Mouse (Mus musculus) embryonic facial prominence, embryonic 11.5 days (tissue): ENCODE results near the gene Zc3h12d. TPM values are rescaled to one million over a fixed set of nuclear protein-coding genes. Genes with fewer than 3 reads are reported as not detected.

Experiments used
- ATAC-seq: fragments of 200-750 bp; cut with Nextera tagmentation; replicated peaks from 2 replicates; pipeline ENCODE4 v1.8.0; 2017; ENCODE audit warnings: low read depth; ENCODE audit not compliant: insufficient number of reproducible peaks, low FRiP score, low TSS enrichment
- DNase-seq: peaks from one replicate; pipeline ENCODE4 v3.0.0-alpha.2; 2015; ENCODE audit warnings: low spot score
- H3K27ac ChIP-seq: fragments of 300-500 bp; sonication (generic); replicated peaks from 2 replicates; pipeline ENCODE4 v1.5.1; 2014; ENCODE audit warnings: mild to moderate bottlenecking, low read depth, low read length, control low read depth
- H3K27me3 ChIP-seq: fragments of 300-500 bp; sonication (generic); 2 replicates; pipeline ENCODE4 v1.6.1; 2014; ENCODE audit warnings: mild to moderate bottlenecking, low read length, moderate library complexity, mixed read lengths; ENCODE audit not compliant: control insufficient read depth, insufficient read depth
- H3K36me3 ChIP-seq: fragments of 300-500 bp; sonication (generic); replicated peaks from 2 replicates; pipeline ENCODE4 v1.6.1; 2014; ENCODE audit warnings: low read depth, mild to moderate bottlenecking, low read length, moderate library complexity, mixed read lengths; ENCODE audit not compliant: control insufficient read depth, insufficient read depth
- H3K4me1 ChIP-seq: fragments of 300-500 bp; sonication (generic); 2 replicates; pipeline ENCODE4 v1.6.1; 2014; ENCODE audit warnings: low read length, mixed read lengths; ENCODE audit not compliant: control insufficient read depth, insufficient read depth
- H3K4me2 ChIP-seq: fragments of 300-500 bp; sonication (generic); 2 replicates; pipeline ENCODE4 v1.6.1; 2014; ENCODE audit warnings: low read depth, mild to moderate bottlenecking, control low read depth, low read length, moderate library complexity
- H3K4me3 ChIP-seq: fragments of 300-500 bp; sonication (generic); 2 replicates; pipeline ENCODE4 v1.5.1; 2014; ENCODE audit warnings: low read depth, low read length, control low read depth
- H3K9ac ChIP-seq: fragments of 300-500 bp; sonication (generic); replicated peaks from 2 replicates; pipeline ENCODE4 v1.6.1; 2014; ENCODE audit warnings: mild to moderate bottlenecking, control low read depth, low read length
- H3K9me3 ChIP-seq: fragments of 300-500 bp; sonication (generic); replicated peaks from 2 replicates; pipeline ENCODE4 v1.6.1; 2016; ENCODE audit warnings: mild to moderate bottlenecking, low read length, inconsistent platforms, mixed read lengths; ENCODE audit not compliant: control insufficient read depth
- WGBS: fragments of 180-500 bp; shearing (Covaris S2); extraction: QIAGEN DNeasy Blood & Tissue Kit; methylation state at CpG from one replicate; pipeline ENCODE4 v1.1.7; 2014; 5-methylcytosine and 5-hydroxymethylcytosine counted together
- polyA plus RNA-seq: library from polyadenylated mRNA; unstranded; fragments of >200 nt; fragmentation: Nextera tagmentation; extraction: Ambion mirVana; gene quantifications from 2 replicates; pipeline ENCODE4 v1.2.1, GENCODE M21; 2014

The Zc3h12d gene
- polyA plus RNA-seq, 1 experiment from 2014 or later: 0.08 TPM

DNA sequence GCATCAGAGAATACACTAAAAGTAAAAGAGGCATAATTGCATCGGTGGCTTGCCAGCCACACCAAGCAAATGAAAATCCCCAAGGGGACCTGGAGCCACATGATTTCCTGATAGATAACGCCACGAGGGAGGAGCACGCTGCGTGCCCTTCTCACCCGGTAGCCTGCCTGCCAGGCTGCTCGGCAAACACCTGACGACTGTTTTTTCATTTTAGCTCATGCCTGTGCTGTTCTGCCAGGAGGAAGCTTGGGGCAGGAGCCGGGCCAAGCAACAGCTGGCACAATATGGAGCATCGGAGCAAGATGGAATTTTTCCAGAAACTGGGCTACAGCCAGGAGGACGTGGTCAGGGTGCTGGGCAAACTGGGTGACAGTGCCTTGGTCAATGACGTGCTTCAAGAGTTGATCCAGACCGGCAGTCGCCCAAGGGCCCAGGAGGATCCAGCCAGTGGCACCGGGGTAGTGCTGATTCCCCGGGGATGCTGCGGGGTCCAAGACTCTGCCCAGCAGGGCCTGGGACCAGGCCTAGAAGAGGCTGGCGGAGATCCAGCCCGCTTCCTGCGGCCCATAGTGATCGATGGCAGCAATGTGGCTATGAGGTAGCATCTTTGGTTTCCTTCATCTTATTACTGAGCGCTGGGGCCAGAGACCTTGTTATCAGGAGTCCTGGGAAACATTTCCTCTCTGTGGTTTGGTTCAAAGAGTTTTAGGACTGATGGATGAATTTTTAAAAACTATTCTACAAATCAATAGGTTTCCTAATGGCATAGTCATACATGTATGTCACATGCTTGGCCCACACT is 7.5 kb downstream of the Zc3h12d start:
- 85% methylated on average over 22 of the region's 22 CpGs for WGBS
- no peak overlapping the region for H3K27ac ChIP-seq
- no peaks in the 10 kb centered on the region for H3K4me1 ChIP-seq
- H3K36me3 ChIP-seq: no peaks in the 10 kb centered on the region
- no peaks in the 10 kb centered on the region for H3K27me3 ChIP-seq
- no peaks in the 10 kb centered on the region for H3K9me3 ChIP-seq
- ATAC-seq (no peak), DNase-seq (no peak)
- no peak overlapping the region for H3K4me2 ChIP-seq
- H3K4me3 ChIP-seq: no peak overlapping the region
- H3K9ac ChIP-seq: no peak overlapping the region

DNA sequence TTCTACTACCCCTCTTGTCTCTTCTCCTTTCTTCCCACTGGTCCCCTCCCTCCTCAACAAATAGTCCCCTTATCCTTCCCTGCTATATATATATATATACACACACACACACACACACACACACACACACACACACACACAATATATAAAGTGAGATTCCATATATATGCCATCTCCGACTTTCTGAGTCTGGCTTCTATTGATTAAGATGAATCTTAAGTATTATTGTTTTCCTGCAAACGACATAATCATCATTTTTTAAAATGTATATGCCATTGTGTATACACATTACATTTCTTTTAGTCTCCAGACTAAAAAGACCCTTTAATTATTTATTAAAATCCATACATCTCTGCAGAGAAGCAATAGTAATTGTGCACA is 8.1 kb downstream of the Zc3h12d start:
- WGBS: 88% methylated on average over 2 of the region's 2 CpGs
- ATAC-seq: no peak

DNA sequence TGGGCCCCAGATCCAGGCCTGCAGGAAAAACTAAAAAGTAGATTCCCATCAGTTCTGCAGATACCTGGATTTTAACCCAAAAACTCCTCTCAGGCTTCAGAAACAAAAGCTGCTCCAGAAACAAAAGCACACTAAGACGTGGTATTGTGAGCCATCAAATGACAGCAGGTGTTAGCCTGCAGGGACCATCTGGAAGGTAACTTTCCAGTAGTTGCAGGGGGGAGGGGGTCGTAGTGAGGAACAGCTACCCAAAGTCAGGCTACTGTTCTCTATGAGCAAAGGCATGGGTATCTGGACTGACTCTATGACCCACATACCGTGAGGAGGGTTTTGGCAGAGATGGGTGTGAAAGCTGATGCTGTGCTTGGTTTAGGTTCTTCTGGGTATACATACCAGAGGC is 8.5 kb downstream of the Zc3h12d start:
- no peak for DNase-seq
- H3K9ac ChIP-seq: no peak overlapping the region
- no peaks in the 10 kb centered on the region for H3K4me1 ChIP-seq
- H3K27me3 ChIP-seq: no peaks in the 10 kb centered on the region
- H3K9me3 ChIP-seq: no peaks in the 10 kb centered on the region
- no peak for ATAC-seq
- no peak overlapping the region for H3K27ac ChIP-seq
- no peaks in the 10 kb centered on the region for H3K36me3 ChIP-seq
- H3K4me3 ChIP-seq: no peak overlapping the region
- 51% methylated on average over 3 of the region's 3 CpGs for WGBS
- no peak overlapping the region for H3K4me2 ChIP-seq

More for the DNA sequence above, 8.1 kb downstream of the Zc3h12d start:
- H3K27ac ChIP-seq: no peak overlapping the region
- no peak overlapping the region for H3K4me2 ChIP-seq
- no peaks in the 10 kb centered on the region for H3K36me3 ChIP-seq
- DNase-seq: no peak
- H3K9ac ChIP-seq: no peak overlapping the region
- H3K4me3 ChIP-seq: no peak overlapping the region
- H3K9me3 ChIP-seq: no peaks in the 10 kb centered on the region
- no peaks in the 10 kb centered on the region for H3K27me3 ChIP-seq
- no peaks in the 10 kb centered on the region for H3K4me1 ChIP-seq

DNA sequence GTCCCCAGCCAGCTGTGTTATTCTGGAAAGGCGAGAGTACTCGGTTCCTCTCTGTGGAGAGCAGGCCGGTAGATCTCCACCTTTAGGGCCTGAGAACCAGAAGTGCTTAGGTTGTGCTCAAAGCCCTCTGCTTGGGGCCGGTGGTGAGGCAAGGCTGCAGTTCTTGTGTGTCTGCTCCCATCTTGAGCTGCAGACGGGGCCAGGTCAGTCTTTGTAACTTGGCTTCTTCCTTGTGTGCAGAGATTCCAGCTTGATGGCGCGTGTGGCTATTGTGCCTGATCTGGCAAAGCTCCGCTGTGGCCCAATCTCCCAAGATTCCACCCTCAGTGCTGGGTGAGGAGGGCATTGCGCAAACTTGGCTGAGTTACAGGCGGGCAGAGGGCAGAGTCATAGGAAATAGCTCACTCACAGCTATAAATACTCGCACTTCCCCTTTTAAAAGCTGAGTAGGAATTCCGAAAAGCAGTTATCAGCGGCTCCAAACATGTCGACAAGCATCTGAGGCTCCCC is 9.4 kb downstream of the Zc3h12d start:
- Histone ChIP-seq H3K27me3 (no peaks in the 10 kb centered on the region), H3K9ac (no peak overlapping the region), H3K4me3 (no peak overlapping the region), H3K9me3 (no peaks in the 10 kb centered on the region), H3K36me3 (no peaks in the 10 kb centered on the region), H3K4me1 (no peaks in the 10 kb centered on the region), H3K27ac (no peak overlapping the region), H3K4me2 (no peak overlapping the region)
- ATAC-seq (no peak), DNase-seq (no peak)
- WGBS: 72% methylated on average over 14 of the region's 14 CpGs

DNA sequence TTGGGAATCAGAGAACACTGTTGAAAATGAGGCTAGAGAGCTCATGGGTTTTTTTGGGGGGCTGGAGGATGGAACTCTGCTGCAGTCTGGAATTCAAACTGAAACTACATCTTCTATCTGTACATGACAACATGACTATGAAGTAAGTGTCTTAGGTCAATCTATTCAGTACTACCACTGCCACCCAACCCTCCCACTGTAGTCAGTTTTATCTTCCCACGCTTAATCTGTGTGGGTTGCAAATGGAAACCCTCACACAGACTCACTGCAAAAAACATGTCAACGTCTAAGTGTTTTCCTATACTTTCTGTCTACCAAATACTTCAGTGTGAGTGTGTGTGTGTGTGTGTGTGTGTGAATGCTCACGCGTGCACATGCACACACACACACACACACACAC is 10.9 kb downstream of the Zc3h12d start:
- Histone ChIP-seq H3K4me3 (no peak overlapping the region), H3K9me3 (no peaks in the 10 kb centered on the region), H3K4me1 (no peaks in the 10 kb centered on the region), H3K9ac (no peak overlapping the region), H3K27me3 (no peaks in the 10 kb centered on the region), H3K36me3 (no peaks in the 10 kb centered on the region), H3K27ac (no peak overlapping the region), H3K4me2 (no peak overlapping the region)
- no peak for ATAC-seq
- DNase-seq: no peak
- WGBS: 90% methylated on average over 4 of the region's 4 CpGs

DNA sequence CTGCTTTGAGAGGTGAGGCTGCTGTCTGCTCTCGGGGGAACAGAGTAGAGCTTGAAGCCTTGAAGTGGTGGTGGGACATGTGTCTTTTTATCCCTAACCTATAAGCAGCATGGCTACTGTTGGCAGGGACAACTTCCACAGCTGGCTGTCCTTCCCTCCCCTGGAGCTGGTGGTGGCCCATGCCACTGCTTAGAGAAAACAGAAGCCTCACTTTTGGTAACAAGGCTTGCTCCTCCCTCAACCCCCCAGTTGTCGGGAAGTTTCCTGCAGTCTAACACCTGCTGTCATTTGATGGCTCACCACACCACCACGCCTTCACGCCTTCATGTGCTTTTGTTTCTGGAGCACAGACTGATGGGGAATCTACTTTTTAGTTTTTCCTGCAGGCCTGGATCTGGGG is 11.9 kb downstream of the Zc3h12d start:
- Histone ChIP-seq H3K27me3 (no peaks in the 10 kb centered on the region), H3K9me3 (no peaks in the 10 kb centered on the region), H3K27ac (no peak overlapping the region), H3K36me3 (no peaks in the 10 kb centered on the region), H3K9ac (no peak overlapping the region), H3K4me3 (no peak overlapping the region), H3K4me1 (no peaks in the 10 kb centered on the region), H3K4me2 (no peak overlapping the region)
- WGBS: 71% methylated on average over 4 of the region's 4 CpGs
- DNase-seq: no peak
- ATAC-seq: no peak

DNA sequence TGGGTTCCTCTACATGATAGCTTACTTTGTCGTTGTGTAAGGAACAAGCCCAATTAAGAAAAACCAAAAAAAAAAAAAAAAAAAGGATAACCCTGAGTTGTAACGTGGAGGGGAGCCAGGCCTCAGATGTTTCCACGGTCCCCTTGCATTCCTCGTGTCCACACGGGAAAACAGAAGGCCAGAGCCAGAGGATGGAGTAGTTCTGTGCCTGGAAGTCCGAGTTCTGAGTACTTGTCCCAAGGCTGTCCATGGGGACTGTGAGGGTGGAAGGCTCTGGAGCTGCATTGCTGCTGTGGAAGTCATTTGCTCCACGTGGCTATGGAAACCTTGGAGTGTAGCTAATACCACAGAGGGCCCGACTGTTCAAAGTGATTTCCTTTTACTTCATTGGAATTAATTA is 12.9 kb downstream of the Zc3h12d start:
- Histone ChIP-seq H3K4me3 (no peak overlapping the region), H3K9me3 (no peaks in the 10 kb centered on the region), H3K4me2 (no peak overlapping the region), H3K4me1 (no peaks in the 10 kb centered on the region), H3K9ac (no peak overlapping the region), H3K36me3 (no peaks in the 10 kb centered on the region), H3K27me3 (no peaks in the 10 kb centered on the region), H3K27ac (no peak overlapping the region)
- ATAC-seq (no peak), DNase-seq (no peak)
- 81% methylated on average over 8 of the region's 8 CpGs for WGBS

DNA sequence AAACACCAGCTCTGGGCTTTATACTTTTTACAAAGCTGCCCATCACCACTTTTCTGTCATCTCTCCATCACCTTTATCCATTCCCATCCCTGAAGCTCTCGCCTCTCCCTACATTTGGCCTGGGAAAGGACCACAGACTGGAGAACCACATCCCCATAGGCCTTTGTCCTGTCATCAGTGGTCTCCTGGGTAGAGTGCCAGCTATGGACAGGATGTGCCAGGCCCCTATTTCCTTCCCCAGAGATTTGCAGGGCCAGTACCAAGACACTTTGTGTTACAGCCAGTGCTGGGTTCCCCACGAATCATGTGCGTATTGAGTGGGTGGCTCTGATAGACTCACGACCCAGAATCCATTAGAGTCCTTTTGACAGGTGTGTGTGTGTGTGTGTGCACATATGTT is 13.7 kb downstream of the Zc3h12d start:
- Histone ChIP-seq H3K9ac (no peak overlapping the region), H3K27ac (no peak overlapping the region), H3K36me3 (no peaks in the 10 kb centered on the region), H3K27me3 (no peaks in the 10 kb centered on the region), H3K4me1 (no peaks in the 10 kb centered on the region), H3K4me3 (no peak overlapping the region), H3K4me2 (no peak overlapping the region), H3K9me3 (no peaks in the 10 kb centered on the region)
- no peak for ATAC-seq
- 78% methylated on average over 4 of the region's 4 CpGs for WGBS
- DNase-seq: no peak
